Mouse (Mus musculus) hindbrain, embryonic 10.5 days (tissue): ENCODE measurements around the gene Twnk. TPM values are rescaled to one million over a fixed set of nuclear protein-coding genes. Genes with fewer than 3 reads are reported as not detected.

ENCODE experiments used
- DNase-seq: peaks from one replicate; pipeline ENCODE4 v3.0.0-alpha.2; 2017; ENCODE audit warnings: low spot score
- H3K27ac ChIP-seq: fragments of 300-500 bp; sonication (generic); 2 replicates; pipeline ENCODE4 v1.5.1; 2016; ENCODE audit warnings: mild to moderate bottlenecking, moderate library complexity
- H3K27me3 ChIP-seq: fragments of 300-500 bp; sonication (generic); 2 replicates; pipeline ENCODE4 v1.6.1; 2016; ENCODE audit warnings: mild to moderate bottlenecking; ENCODE audit not compliant: poor library complexity, insufficient read depth, severe bottlenecking
- H3K36me3 ChIP-seq: fragments of 300-500 bp; sonication (generic); 2 replicates; pipeline ENCODE4 v1.6.1; 2016; ENCODE audit warnings: mild to moderate bottlenecking, moderate library complexity
- H3K4me1 ChIP-seq: fragments of 300-500 bp; sonication (generic); replicated peaks from 2 replicates; pipeline ENCODE4 v1.6.1; 2016; ENCODE audit warnings: mild to moderate bottlenecking
- H3K4me3 ChIP-seq: fragments of 300-500 bp; sonication (generic); 2 replicates; pipeline ENCODE4 v1.5.1; 2016; ENCODE audit warnings: mild to moderate bottlenecking, moderate library complexity
- H3K9me3 ChIP-seq: fragments of 300-500 bp; sonication (generic); 2 replicates; pipeline ENCODE4 v1.6.1; 2016; ENCODE audit warnings: mild to moderate bottlenecking, moderate library complexity
- WGBS: fragments of 180-500 bp; shearing (Covaris S2); methylation state at CpG from one replicate; pipeline ENCODE4 v1.1.7; 2016; 5-methylcytosine and 5-hydroxymethylcytosine counted together
- polyA plus RNA-seq: library from polyadenylated mRNA; unstranded; fragments of >200 nt; fragmentation: Nextera tagmentation; extraction: Ambion mirVana; gene quantifications from 2 replicates; pipeline ENCODE4 v1.2.1, GENCODE M21; 2016

The Twnk gene
- polyA plus RNA-seq, 1 experiment from 2014 or later, result 23.6 TPM

DNA sequence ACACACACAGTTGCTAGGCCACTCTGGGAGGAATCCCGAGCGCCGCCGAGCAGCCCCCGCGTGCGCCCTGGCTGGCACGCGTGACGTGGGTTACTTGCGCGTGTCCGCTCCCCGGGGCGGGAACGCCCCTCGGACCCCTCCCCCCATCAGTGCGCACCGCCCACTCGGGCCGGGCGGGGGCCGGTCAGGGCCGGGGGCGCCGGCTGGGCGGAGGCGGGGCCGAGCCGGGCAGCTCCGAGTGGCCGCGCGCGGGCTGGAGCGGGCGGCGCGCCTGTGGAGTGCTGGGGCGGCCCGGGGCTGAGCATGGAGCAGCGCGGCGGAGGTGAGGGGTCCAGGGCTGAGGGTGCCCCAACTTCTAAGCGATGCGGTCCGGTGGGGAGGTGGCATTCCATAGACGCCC is 12.4 kb downstream of the Twnk start:
- no peaks in the 10 kb centered on the region for H3K9me3 ChIP-seq
- H3K4me1 ChIP-seq, result peaks cover 75% of the 10 kb centered on the region

DNA sequence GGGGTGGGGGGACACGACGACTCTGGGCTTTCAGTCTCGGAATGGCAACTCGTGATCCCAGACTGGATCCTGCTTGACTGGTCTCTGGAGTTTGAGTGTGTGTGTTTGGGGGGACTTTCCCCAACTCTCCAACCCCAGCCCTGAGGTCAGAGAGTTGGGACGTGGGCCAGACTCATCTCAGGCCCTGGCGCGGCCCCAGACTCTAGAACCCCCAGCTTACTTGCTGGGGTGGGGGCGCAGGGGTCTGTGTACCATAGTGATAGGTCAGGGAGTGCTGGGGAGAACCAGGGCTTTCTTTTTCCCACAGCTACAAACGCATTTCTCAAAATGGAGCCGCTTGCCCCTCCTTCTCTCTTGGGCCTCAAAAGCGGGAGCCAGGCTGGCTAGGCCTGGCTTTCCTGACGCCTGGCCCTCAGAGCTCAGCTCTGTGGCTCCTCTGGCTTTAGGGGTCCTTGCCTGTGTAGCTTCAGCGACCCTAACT is 12.9 kb downstream of the Twnk start:
- Histone ChIP-seq H3K4me3 (peak overlapping the region; percentile 73), H3K9me3 (no peaks in the 10 kb centered on the region), H3K36me3 (peaks cover 32% of the 10 kb centered on the region), H3K27me3 (no peaks in the 10 kb centered on the region; the same call in 1 of the 2 replicates), H3K27ac (peak overlapping the region; percentile 99), H3K4me1 (peaks cover 75% of the 10 kb centered on the region)
- under 1% methylated on average over 13 of the region's 13 CpGs for WGBS
- DNase-seq, result peak; percentile 58

More for the DNA sequence above, 12.4 kb downstream of the Twnk start:
- H3K4me3 ChIP-seq, result peak overlapping the region; percentile 73
- no peaks in the 10 kb centered on the region; the same call in 1 of the 2 replicates for H3K27me3 ChIP-seq
- WGBS, result 0% methylated on average over 44 of the region's 48 CpGs
- H3K27ac ChIP-seq, result peak overlapping the region; percentile 99
- H3K36me3 ChIP-seq, result peaks cover 27% of the 10 kb centered on the region
- peak; percentile 86 for DNase-seq

GRCm38 (mm10) chr19:45020348-45020747 is 14.9 kb downstream of the Twnk start:
- DNase-seq, result no peak

DNA sequence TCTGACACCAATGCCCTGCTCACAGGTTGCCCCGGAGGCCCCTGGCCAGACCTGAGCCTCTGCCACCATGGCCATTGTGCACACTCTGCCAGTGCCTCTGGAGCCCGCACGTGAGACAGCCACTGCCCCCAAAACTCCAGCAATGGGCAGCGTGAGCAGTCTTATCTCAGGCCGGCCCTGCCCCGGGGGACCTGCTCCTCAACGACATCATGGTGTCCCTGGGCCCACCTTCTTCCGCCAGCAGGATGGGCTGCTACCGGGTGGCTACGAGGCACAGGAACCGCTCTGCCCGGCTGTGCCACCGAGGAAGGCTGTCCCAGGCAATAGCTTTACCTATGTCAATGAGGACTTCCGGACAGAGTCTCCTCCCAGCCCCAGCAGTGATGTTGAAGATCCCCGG is 15.9 kb downstream of the Twnk start:
- H3K27ac ChIP-seq, result peak overlapping the region; percentile 42; the same call in 1 of the 2 replicates
- 92% methylated on average over 15 of the region's 15 CpGs for WGBS

More at GRCm38 (mm10) chr19:45020348-45020747, 14.9 kb downstream of the Twnk start:
- peaks cover 67% of the 10 kb centered on the region for H3K4me1 ChIP-seq
- no peaks in the 10 kb centered on the region for H3K9me3 ChIP-seq
- H3K27me3 ChIP-seq, result no peaks in the 10 kb centered on the region; the same call in 1 of the 2 replicates
- 0 out of 2 replicates have a peak overlapping the region, but pooled peaks have one; percentile 1 for H3K27ac ChIP-seq
- peak overlapping the region; percentile 29; the same call in 1 of the 2 replicates for H3K4me3 ChIP-seq
- WGBS, result 72% methylated on average over 6 of the region's 6 CpGs
- H3K36me3 ChIP-seq, result peaks cover 51% of the 10 kb centered on the region

GRCm38 (mm10) chr19:45023993-45024392 is 18.5 kb downstream of the Twnk start:
- no peak for DNase-seq
- Histone ChIP-seq H3K27ac (peak overlapping the region; percentile 45; the same call in 1 of the 2 replicates), H3K4me1 (peaks cover 70% of the 10 kb centered on the region)

More for the DNA sequence above, 15.9 kb downstream of the Twnk start:
- H3K4me3 ChIP-seq, result peak overlapping the region; percentile 23; the same call in 1 of the 2 replicates
- H3K27me3 ChIP-seq, result no peaks in the 10 kb centered on the region; the same call in 1 of the 2 replicates
- DNase-seq, result no peak
- H3K9me3 ChIP-seq, result no peaks in the 10 kb centered on the region
- peaks cover 61% of the 10 kb centered on the region for H3K36me3 ChIP-seq
- peaks cover 64% of the 10 kb centered on the region for H3K4me1 ChIP-seq

GRCm38 (mm10) chr19:45024775-45025174 is 19.3 kb downstream of the Twnk start:
- Histone ChIP-seq H3K27me3 (no peaks in the 10 kb centered on the region), H3K4me1 (peaks cover 69% of the 10 kb centered on the region), H3K4me3 (no peak overlapping the region), H3K36me3 (peaks cover 88% of the 10 kb centered on the region), H3K9me3 (no peaks in the 10 kb centered on the region), H3K27ac (no peak overlapping the region)
- no peak for DNase-seq
- 85% methylated on average over 20 of the region's 20 CpGs for WGBS

More at GRCm38 (mm10) chr19:45023993-45024392, 18.5 kb downstream of the Twnk start:
- Histone ChIP-seq H3K9me3 (no peaks in the 10 kb centered on the region), H3K4me3 (no peak overlapping the region), H3K36me3 (peaks cover 88% of the 10 kb centered on the region), H3K27me3 (no peaks in the 10 kb centered on the region)
- 87% methylated on average over 11 of the region's 11 CpGs for WGBS

GRCm38 (mm10) chr19:45025937-45026568 is 20.6 kb downstream of the Twnk start:
- peaks cover 67% of the 10 kb centered on the region for H3K4me1 ChIP-seq
- H3K27ac ChIP-seq, result 0 out of 2 replicates have a peak overlapping the region, but pooled peaks have one; percentile 16

DNA sequence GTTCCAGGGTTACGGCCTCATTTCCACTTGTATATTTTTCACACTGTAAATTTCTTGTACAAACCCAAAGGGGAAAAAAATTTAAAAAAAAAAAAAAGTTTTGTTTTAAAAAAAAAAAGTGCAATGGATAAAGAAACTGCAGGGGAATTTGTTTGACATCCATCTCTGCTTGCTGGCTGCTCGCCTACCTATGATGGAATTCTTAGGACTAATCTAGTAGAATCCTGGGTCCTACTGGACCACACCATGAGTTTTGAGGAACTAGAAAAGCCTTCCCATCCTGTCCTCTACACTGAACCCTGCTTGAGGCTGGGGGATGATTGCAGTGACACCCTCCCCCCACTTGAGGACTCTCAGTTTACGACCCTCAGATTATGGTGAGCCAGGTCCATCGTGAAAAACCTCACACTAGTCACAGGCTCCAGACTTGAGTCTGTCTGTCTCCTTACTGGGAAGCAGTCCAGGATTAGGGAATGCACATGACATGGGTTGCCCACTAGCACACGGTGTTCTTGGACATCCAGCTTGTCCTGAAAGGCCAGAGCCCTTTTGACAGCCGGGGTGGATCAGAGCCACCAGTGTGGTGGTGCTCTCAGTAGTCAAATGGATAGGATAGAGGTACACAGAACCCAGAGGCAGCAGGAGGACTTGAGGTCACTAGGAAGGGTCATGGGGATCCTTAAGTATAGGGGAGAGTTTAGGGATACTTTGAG is 21.7 kb downstream of the Twnk start:
- DNase-seq, result no peak
- Histone ChIP-seq H3K4me3 (no peak overlapping the region), H3K36me3 (peaks cover 69% of the 10 kb centered on the region), H3K27me3 (no peaks in the 10 kb centered on the region), H3K27ac (peak overlapping the region; percentile 54), H3K9me3 (no peaks in the 10 kb centered on the region), H3K4me1 (peaks cover 67% of the 10 kb centered on the region)
- WGBS, result 90% methylated on average over 6 of the region's 6 CpGs

More at GRCm38 (mm10) chr19:45025937-45026568, 20.6 kb downstream of the Twnk start:
- WGBS, result 92% methylated on average over 37 of the region's 37 CpGs
- no peak overlapping the region for H3K4me3 ChIP-seq
- no peak for DNase-seq
- peaks cover 79% of the 10 kb centered on the region for H3K36me3 ChIP-seq
- no peaks in the 10 kb centered on the region for H3K27me3 ChIP-seq
- no peaks in the 10 kb centered on the region for H3K9me3 ChIP-seq

GRCm38 (mm10) chr19:45027848-45028247 is 22.4 kb downstream of the Twnk start:
- peaks cover 6% of the 10 kb centered on the region; the same call in 1 of the 2 replicates for H3K27me3 ChIP-seq
- 80% methylated on average over 6 of the region's 6 CpGs for WGBS
- H3K36me3 ChIP-seq, result peaks cover 61% of the 10 kb centered on the region
- no peak overlapping the region for H3K4me3 ChIP-seq
- no peaks in the 10 kb centered on the region for H3K9me3 ChIP-seq
- H3K27ac ChIP-seq, result peak overlapping the region; percentile 54
- DNase-seq, result peak; percentile 57
- peaks cover 69% of the 10 kb centered on the region for H3K4me1 ChIP-seq

GRCm38 (mm10) chr19:45028746-45029145 is 23.3 kb downstream of the Twnk start:
- peaks cover 70% of the 10 kb centered on the region for H3K4me1 ChIP-seq
- DNase-seq, result no peak
- H3K27me3 ChIP-seq, result peaks cover 8% of the 10 kb centered on the region; the same call in 1 of the 2 replicates
- 59% methylated on average over 19 of the region's 19 CpGs for WGBS
- H3K4me3 ChIP-seq, result no peak overlapping the region
- H3K27ac ChIP-seq, result 0 out of 2 replicates have a peak overlapping the region, but pooled peaks have one; percentile 12
- H3K9me3 ChIP-seq, result no peaks in the 10 kb centered on the region
- peaks cover 52% of the 10 kb centered on the region for H3K36me3 ChIP-seq

- WGBS, result 50% methylated on average over 9 of the region's 9 CpGs
- Histone ChIP-seq H3K9me3 (no peaks in the 10 kb centered on the region), H3K27ac (peak overlapping the region; percentile 54), H3K4me3 (no peak overlapping the region), H3K4me1 (peaks cover 66% of the 10 kb centered on the region), H3K27me3 (peaks cover 8% of the 10 kb centered on the region; the same call in 1 of the 2 replicates), H3K36me3 (peaks cover 44% of the 10 kb centered on the region)
- no peak for DNase-seq
Observed at GRCm38 (mm10) chr19:45029571-45029970, 24.1 kb downstream of the Twnk start.

GRCm38 (mm10) chr19:45030111-45030510 is 24.6 kb downstream of the Twnk start:
- 34% methylated on average over 8 of the region's 8 CpGs for WGBS
- H3K36me3 ChIP-seq, result peaks cover 39% of the 10 kb centered on the region
- H3K4me1 ChIP-seq, result peaks cover 63% of the 10 kb centered on the region
- no peak overlapping the region for H3K4me3 ChIP-seq
- H3K27me3 ChIP-seq, result peaks cover 8% of the 10 kb centered on the region; the same call in 1 of the 2 replicates
- no peaks in the 10 kb centered on the region for H3K9me3 ChIP-seq
- peak overlapping the region; percentile 54 for H3K27ac ChIP-seq
- peak; percentile 72 for DNase-seq
